Mouse (Mus musculus): ENCODE results near the gene Il23a.
A peak's percentile ranks its signal among the peaks of the same experiment; 100 is the strongest.
"Not testable (repeated sequence)": the region's sequence is repeated elsewhere in the genome, so short reads cannot be mapped to it uniquely, and the experiment has no call there.

Gene Il23a

DNA sequence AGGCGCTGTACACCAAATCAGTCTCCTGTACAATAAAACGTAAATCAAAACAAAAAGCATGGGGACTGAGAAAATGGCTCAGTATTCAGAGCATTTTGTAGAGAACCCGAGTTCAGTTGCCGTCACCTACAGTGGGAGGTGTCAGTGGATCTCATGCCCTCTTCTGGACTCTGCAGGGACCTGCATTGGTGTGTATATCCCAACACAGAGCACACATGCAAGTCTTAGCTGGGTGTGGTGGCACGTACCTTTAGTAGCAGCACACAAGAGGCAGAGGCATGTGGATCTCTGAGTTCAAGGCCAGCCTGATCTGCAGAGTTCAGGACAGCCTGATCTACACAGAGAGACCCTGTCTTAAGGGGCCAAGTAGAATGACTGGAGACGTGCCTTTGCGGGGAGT is 11.1 kb upstream of the Il23a start:
- no peak for DNase-seq (ENCODE audit: extremely low read depth, low read depth, low spot score)

DNA sequence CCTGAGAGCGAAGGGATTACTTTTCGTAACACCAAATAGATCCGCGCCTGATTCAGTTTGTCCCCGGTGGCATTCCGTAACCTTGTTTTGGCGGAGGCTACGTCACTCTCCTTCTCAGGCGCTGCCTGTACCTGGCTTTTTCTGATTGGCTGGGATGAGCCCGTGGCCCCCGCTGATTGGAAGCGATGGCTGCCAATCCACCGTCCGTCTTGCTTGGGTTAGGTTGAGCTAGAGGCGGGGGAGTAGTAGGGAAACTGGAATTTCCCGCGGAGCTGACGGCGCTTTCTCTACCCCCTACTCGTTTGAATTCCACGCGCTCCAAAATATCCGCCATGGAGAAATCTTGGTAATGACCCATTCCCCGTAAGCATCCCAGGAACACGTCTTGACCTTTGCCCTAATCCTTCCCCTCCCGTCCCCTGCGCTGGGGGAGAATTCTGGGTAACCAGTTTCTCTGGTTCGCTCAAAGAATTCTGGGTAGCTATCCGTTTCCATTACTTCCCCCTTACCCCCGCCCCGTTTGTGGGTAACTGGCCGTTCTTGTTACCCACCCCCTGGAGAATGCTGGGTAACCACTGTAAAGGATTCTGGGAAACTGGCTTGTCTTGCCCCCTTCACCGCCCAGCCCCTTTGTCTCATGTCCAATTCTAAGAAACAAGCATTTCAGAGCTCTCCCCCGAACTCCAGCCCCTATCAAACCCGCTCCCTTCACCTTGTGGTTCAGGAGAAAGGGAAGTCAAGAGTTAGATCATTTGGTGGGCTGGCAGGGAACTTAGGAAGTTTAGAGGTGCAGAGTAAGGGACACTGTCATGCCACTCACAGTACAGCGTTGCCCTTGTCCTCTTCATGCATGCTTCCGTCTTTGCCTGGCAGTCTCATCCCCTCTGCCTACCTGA is 4.8 kb upstream of the Il23a start, which contains the start of gene Pan2:
Pan2 (plus strand) TSS at position 210 of the 896 bp plus-strand sequence.
- DNase-seq (ENCODE audit: extremely low read depth, low read depth, low spot score): peak; percentile 97

DNA sequence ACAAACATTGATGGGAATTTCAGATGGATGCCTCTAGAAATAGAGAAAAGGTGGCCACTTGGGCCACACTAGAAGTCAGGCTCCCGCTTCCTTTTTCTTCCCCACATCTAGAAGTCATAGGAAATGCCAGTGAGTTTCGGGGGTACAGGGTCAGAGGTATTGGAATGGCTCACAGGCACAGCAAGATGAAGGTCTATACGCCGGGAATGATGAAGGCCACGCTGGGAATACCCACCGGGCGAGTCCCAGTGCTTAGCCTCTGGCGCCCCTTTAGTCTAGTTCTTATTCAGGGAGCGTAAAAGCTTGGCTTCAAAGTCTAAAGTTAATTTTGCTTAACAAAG is 4.2 kb upstream of the Il23a start:
- DNase-seq (ENCODE audit: extremely low read depth, low read depth, low spot score): no peak

DNA sequence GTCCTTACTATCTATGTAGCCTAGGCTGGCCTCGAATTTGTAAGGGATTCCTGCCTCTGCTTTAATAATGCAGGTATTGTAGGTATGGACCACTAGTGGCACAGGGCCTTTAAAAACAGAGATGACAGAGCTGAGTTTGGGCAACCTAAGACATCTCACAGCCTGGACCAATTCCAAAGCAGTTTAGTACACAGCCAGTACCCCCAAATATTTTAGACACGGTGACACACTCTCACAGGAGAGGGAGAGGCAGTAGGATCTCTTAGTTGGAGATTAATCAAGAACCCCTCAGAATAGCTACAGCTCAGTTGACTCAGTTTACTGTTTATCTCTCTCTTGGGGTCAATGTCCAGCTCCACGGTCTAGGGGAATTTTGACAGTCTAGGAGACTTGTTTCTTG is 3.8 kb upstream of the Il23a start:
- no peak for DNase-seq (ENCODE audit: extremely low read depth, low read depth, low spot score)

DNA sequence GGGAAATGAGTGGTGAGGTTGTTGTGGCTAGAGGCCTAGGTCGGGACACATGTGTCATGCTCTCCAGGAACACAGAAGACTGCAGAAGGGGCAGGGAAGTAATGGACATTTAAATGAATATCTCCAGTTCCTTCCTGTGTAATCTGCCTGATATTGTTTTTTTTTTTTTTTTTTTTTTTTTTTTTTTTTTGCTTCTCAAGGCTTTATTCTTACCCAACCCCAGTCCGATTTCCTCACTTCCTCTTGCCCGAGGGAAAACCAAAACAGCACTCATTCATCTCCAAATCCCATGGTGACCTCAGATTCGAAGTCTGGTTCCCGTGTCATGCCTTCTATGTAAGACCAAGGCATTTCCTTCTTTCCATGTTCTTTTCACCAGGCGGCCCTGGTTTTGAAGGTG is 309 bp downstream of the Il23a start:
- peak; percentile 42 for DNase-seq (ENCODE audit: extremely low read depth, low read depth, low spot score)

DNA sequence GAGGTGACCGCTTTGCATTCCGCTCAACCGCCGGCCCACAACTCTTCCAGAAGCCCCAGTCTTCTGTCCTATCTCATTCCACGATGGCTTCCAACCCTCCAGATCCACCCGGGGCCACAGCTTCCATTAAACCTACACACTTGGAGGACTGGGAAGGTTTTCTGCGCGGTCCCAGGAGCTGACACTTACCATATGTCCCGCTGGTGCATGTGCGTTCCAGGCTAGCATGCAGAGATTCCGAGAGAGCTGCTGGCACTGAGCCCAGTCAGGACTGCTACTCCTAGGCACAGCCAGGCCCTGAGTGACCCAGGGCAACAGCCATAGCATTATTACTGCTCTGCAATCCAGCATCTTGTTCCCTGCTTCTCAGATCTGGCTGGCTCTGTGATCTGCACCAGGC is 930 bp downstream of the Il23a start:
- no peak for DNase-seq (ENCODE audit: extremely low read depth, low read depth, low spot score)

DNA sequence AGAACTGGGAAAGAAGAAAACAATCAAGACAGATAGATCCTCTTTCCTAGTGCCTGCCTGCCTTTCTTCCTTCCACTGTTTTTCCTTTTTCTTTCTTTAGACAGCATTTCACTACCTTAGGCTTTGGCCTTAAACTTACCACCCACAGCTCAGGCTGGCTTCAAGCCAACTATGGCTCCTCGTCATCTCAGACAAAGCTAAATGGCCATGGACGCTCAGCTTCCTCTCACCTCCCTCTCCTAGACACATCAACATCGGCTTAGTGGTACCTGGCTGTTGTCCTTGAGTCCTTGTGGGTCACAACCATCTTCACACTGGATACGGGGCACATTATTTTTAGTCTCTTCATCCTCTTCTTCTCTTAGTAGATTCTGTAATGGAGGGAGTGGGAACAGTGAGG is 1.3 kb downstream of the Il23a start:
- DNase-seq (ENCODE audit: extremely low read depth, low read depth, low spot score): no peak

DNA sequence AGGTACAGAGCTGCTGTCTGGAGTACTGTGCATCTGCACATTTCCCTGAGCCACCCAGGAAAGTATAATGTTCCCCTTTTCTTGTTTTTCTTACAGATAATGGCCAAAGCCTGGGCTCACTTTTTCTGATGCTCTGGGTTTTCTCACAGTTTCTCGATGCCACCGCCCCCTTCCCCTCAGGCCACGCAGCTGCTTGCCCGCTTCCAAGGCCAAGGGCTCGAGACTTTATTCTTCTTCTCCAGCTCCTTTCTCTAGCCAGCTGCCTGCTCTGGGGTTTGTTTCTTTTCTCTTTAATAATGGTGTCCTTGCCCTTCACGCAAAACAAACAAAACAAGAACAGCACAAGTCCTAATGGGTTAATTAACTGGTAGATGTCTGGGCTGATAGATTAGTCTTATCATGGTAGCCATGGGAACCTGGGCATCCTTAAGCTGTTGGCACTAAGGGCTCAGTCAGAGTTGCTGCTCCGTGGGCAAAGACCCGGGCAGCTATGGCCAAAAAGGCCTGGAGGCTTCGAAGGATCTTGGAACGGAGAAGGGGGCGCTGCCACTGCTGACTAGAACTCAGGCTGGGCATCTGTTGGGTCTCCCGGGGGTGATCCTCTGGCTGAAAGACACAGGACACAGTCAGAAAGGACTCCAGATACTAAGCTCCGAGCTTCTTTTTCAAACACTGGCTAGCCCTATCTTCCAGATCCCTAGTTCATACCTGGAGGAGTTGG is 2.0 kb downstream of the Il23a start:
- no peak for DNase-seq (ENCODE audit: extremely low read depth, low read depth, low spot score)

DNA sequence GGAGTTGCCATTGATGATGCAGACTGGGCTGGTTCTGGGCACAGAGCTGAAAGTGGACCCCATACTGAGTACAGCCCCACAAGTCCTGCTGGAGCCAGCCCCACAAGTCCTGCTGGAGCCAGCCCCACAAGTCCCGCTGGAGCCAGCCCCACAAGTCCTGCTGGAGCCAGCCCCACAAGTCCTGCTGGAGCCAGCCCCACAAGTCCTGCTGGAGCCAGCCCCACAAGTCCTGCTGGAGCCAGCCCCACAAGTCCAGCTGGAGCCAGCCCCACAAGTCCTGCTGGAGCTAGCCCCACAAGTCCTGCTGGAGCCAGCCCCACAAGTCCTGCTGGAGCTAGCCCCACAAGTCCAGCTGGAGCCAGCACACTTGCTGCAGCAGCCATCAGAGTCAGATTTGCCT is 8.0 kb downstream of the Il23a start:
- DNase-seq (ENCODE audit: extremely low read depth, low read depth, low spot score): peak; percentile 23

DNA sequence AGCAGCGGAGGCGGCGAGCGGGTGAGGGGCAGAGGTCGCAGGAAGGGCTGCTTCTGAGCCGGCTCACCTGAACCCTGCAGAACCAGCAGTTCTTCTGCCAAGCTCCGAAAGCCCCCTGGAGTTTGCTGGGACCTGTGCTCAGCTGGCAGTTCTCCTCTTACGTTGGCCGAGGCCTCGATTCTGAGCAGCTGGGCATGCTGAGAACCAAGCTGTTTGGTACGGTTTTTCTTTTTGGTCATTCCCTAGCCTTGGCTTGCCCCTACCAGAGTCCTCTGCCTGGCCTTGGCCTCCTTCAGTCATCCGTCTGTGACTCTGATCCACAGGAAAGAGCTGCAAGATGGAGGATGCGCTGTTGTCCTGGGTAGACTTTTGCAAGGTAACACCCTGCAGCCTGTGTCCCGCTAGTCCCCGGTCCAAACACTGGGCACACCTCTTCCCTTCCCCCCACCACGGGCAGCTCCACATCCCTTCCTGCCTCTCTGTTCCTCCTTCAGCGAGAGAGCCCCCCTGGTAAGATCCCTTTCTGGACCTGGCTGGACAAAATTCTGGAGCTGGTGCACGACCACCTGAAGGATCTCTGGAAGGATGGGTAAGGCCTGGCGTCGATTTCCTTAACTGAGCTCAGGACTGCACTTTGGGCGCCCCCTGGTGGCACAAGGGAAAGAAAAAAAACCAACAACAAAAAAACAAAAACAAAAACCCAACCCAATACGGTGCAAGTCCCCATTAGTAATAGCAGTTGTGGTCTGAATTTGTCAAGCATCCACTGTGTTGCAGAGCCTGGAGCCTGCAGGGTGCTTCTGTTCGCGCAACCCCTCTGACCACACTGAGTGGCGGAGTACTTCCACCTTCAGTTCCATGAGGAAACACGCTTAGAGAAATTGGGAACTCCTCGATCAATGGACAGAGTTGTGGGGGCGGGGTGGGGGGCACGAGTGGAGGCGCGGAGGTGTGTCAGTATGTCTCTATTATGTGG is 14.7 kb downstream of the Il23a start:
- DNase-seq (ENCODE audit: extremely low read depth, low read depth, low spot score): no peak

DNA sequence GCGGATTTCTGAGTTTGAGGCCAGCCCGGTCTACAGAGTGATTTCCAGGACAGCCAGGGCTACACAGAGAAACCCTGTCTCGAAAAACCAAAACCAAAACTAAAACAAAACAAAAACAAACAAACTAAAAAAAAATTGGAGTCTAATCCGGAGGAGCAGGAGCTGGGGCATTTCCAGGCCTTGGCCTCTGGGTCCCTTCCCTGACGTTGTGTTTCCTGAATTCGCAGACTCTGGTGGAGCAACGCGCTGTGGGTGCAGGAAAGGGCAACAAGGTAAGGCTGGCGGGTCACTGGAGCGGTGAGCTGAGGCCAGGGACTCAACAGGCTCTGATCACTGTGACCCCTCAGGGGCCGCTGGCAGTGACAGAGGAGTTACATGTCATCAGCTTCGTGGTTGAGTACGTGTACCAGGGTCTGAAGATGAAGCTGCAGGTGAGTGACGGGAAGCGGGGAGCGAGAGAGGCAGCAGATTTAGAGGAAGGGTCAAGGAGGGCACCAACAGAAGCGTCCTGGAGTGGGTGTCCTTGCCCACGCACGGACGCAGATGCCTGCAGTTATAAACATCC is 15.6 kb downstream of the Il23a start:
- DNase-seq (ENCODE audit: extremely low read depth, low read depth, low spot score): no peak

DNA sequence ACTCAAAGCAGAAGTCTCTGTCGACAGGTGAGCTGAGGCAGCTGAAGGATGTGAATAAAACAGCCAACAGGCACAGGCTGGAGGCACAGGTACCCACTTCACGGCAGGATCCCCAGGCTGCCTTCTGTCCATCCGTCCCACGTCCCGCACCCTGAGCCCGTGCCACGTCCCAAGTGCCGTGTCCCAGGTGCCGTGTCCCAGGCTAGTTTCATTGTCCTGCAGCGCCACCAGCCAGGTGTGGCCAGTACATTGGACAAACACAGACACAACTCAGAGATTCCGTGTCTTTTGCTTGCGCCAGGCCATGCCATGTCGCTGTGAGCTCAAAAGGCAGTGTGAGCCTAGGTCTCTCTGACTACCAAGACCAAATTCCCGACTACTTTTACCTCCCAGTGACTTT is 16.9 kb downstream of the Il23a start:
- no peak for DNase-seq (ENCODE audit: extremely low read depth, low read depth, low spot score)

DNA sequence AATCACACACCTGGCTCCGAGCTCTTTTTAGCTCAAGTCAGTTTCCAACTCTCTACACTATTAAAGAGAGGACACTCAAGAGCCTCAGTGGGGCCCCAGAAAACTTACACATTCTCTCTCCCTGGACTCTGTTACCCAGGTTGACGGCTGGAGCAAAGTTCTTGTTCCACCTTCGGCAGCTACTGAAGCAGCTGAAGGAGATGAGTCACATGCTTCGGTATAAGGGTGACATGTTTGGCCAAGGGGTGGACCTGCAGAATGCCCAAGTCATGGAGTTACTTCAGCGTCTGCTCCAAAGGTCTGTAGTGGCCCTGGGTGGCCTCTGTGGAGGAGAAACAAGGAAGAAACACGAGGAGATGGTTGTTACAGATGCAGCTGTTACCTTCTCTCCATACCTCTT is 17.6 kb downstream of the Il23a start:
- DNase-seq (ENCODE audit: extremely low read depth, low read depth, low spot score): no peak

DNA sequence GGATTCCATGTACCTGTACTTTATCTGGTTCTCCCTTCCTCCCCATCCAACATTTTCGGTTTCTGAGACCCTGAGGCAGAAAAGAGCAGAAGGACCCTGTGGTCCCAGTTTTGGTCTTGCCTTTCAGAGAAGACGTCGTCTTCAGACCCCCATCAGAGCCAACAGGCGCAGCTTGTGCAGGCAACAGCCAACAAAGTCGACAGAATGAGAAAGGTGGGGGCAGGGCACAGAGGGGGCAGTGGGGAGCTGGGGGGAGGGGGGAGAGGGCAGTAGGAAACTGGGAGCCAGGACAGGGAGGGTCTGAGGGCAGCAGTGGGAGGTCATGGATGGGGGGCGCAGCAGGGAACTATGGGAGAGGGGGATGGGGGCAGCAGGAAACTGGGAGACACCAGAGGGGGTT is 20.4 kb downstream of the Il23a start:
- no peak for DNase-seq (ENCODE audit: extremely low read depth, low read depth, low spot score)

DNA sequence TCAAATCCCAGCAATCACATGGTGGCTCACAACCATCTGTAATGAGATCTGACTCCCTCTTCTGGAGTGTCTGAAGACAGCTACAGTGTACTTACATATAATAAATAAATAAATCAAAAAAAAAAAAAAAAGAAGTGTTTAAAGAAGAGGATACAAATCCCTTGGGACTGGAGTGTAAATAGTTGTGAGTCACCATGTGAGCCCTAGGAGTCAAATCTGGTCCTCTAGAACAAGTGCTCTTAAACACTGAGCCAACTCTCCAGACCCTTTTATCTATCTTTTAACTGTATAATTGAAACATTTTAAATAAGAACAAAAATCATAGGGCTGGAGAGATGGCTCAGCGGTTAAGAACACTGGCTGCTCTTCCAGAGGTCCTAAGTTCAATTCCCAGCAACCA is 23.2 kb downstream of the Il23a start:
- DNase-seq (ENCODE audit: extremely low read depth, low read depth, low spot score): not testable (repeated sequence)

DNA sequence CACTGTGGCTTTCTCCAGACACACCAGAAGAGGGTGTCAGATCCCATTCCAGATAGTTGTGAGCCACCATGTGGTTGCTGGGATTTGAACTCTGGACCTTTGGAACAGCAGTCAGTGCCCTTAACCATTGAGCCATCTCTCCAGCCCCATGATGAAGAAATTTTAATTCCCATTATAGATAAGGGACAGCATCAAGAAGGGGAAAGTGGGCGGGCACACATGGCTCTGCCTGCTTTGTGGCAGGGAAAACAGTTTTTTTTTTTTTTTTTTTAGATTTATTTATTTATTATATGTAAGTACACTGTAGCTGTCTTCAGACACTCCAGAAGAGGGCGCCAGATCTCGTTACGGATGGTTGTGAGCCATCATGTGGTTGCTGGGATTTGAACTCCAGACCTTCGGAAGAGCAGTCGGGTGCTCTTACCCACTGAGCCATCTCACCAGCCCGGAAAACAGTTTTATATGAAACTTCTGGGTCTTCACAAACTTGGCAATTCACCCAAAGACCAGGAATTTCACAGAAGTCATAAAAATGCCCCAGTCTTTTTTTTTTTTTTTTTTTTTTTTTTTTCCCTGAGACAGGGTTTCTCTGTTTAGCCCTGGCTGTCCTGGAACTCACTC is 25.6 kb downstream of the Il23a start:
- DNase-seq (ENCODE audit: extremely low read depth, low read depth, low spot score): not testable (repeated sequence)

DNA sequence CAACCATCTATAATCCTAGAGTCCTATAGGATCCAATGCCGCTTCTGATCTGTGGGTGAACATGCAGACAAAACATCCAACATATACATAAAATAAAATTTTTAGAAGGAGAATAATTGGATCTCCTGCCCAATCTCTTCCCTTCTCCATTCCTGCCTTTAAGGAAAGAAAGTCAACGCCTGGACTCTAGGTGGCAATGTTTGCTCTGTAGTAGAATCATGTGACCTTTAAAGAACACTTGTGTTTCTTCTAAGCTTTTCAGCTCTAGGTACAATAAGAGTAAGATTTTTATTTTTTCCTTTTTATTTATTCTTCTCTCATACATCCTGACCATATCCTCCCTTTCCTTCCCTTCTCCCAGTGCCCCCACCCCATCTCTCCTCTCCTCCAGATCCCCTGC is 26.7 kb downstream of the Il23a start:
- DNase-seq (ENCODE audit: extremely low read depth, low read depth, low spot score): no peak

DNA sequence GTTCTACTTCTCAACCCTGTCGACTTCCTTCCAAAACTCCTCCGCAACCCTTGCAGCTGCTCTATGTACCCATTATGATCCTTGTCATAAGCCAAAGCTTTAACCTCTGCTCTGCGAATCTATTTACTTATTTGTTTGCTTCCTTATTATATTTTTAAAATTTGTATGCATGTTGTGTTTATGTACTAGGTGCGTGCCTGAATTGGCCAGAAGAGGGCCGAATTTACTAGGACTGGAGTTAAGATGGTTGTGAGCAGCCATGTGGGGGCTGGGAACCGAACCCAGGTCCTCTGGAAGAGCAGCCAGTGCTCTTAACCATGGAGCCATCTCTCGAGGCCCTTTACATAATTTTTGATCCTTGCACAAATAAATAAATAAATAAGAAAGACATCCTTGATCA is 27.7 kb downstream of the Il23a start:
- no peak for DNase-seq (ENCODE audit: extremely low read depth, low read depth, low spot score)

DNA sequence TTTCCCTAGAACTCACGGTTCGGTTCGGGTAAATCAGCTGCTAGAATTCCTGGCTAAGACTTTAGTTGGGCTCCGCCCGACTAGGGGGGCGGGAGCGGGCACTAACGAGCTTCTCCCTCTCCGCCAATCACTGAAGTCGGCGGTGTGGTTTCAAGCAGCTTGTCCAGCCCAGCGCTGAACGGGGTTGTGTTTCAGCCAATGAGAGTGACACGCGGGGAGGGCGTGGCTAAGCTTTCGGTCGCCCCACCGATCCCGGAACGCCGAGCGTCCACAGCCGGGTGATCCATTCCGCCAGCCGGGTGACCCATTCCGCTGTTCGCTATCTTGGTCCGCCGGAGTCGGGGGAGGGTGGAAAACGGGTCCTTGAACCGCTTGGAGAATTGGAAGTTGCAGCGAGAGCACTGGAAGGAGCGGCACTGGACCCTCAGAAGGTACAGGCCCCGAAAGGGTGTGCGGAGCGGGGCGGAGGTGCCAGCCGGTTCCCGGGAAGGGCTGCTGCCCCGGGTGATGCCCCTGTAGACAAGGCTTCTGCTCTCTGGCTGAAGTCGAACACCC is 28.2 kb downstream of the Il23a start, which contains the start of gene Stat2:
Stat2 (plus strand) TSS at position 273 of the 555 bp plus-strand sequence.
- DNase-seq (ENCODE audit: extremely low read depth, low read depth, low spot score): peak; percentile 84

Measured in fat pad, adult 2 months (tissue).